Mouse (Mus musculus) hindbrain, embryonic 16.5 days (tissue): Measurements from ENCODE around the gene Zbtb20. TPM values are rescaled to one million over a fixed set of nuclear protein-coding genes. Genes with fewer than 3 reads are reported as not detected.

ENCODE experiments used
- ATAC-seq: fragments of 200-750 bp; cut with Nextera tagmentation; 2 replicates; pipeline ENCODE4 v1.8.0; 2017; ENCODE audit warnings: moderate TSS enrichment, moderate library complexity
- H3K27ac ChIP-seq: fragments of 300-500 bp; sonication (generic); 2 replicates; pipeline ENCODE4 v1.5.1; 2014; ENCODE audit warnings: low read depth, mild to moderate bottlenecking, control low read depth, low read length, moderate library complexity
- H3K27me3 ChIP-seq: fragments of 300-500 bp; sonication (generic); replicated peaks from 2 replicates; pipeline ENCODE4 v1.6.1; 2014; ENCODE audit warnings: low read length; ENCODE audit not compliant: control insufficient read depth, insufficient read depth
- H3K36me3 ChIP-seq: fragments of 300-500 bp; sonication (generic); 2 replicates; pipeline ENCODE4 v1.6.1; 2014; ENCODE audit warnings: mild to moderate bottlenecking, low read length, moderate library complexity, mixed read lengths; ENCODE audit not compliant: control insufficient read depth, insufficient read depth
- H3K4me1 ChIP-seq: fragments of 300-500 bp; sonication (generic); 2 replicates; pipeline ENCODE4 v1.6.1; 2014; ENCODE audit warnings: low read depth, low read length; ENCODE audit not compliant: control insufficient read depth, insufficient read depth
- H3K4me2 ChIP-seq: fragments of 300-500 bp; sonication (generic); 2 replicates; pipeline ENCODE4 v1.6.1; 2014; ENCODE audit warnings: mild to moderate bottlenecking, low read length, control low read depth, moderate library complexity
- H3K4me3 ChIP-seq: fragments of 300-500 bp; sonication (generic); 2 replicates; pipeline ENCODE4 v1.5.1; 2014; ENCODE audit warnings: mild to moderate bottlenecking, low read length, control low read depth, moderate library complexity
- H3K9ac ChIP-seq: fragments of 300-500 bp; sonication (generic); 2 replicates; pipeline ENCODE4 v1.6.1; 2014; ENCODE audit warnings: low read depth, mild to moderate bottlenecking, control low read depth, low read length, moderate library complexity
- H3K9me3 ChIP-seq: fragments of 300-500 bp; sonication (generic); 2 replicates; pipeline ENCODE4 v1.6.1; 2014; ENCODE audit warnings: mild to moderate bottlenecking, low read length, moderate library complexity; ENCODE audit not compliant: control insufficient read depth
- WGBS: fragments of 180-500 bp; shearing (Covaris S2); extraction: QIAGEN DNeasy Blood & Tissue Kit; methylation state at CpG from one replicate; pipeline ENCODE4 v1.1.7; 2014; 5-methylcytosine and 5-hydroxymethylcytosine counted together
- polyA plus RNA-seq: library from polyadenylated mRNA; unstranded; fragments of >200 nt; fragmentation: Nextera tagmentation; extraction: Ambion mirVana; gene quantifications from 2 replicates; pipeline ENCODE4 v1.2.1, GENCODE M21; 2015

Zbtb20 gene
- polyA plus RNA-seq, 1 experiment from 2014 or later = 46.6 TPM

- Histone ChIP-seq H3K27ac (no peak overlapping the region), H3K4me1 (no peaks in the 10 kb centered on the region), H3K4me2 (no peak overlapping the region), H3K9me3 (no peaks in the 10 kb centered on the region), H3K4me3 (no peak overlapping the region), H3K36me3 (no peaks in the 10 kb centered on the region), H3K9ac (no peak overlapping the region), H3K27me3 (no peaks in the 10 kb centered on the region)
- 47% methylated on average over 1 of the region's 1 CpGs for WGBS
- ATAC-seq = 0 out of 2 replicates have a peak, but pooled peaks have one; percentile 61
Observed at GRCm38 (mm10) chr16:43172912-43173311, 297.2 kb downstream of the Zbtb20 start.

GRCm38 (mm10) chr16:43174815-43175214, 299.1 kb downstream of the Zbtb20 start:
- no peak overlapping the region for H3K9ac ChIP-seq
- H3K4me1 ChIP-seq = no peaks in the 10 kb centered on the region
- H3K9me3 ChIP-seq = no peaks in the 10 kb centered on the region
- no peak overlapping the region for H3K4me2 ChIP-seq
- H3K27ac ChIP-seq = no peak overlapping the region
- no peaks in the 10 kb centered on the region for H3K27me3 ChIP-seq
- no peak for ATAC-seq
- no peaks in the 10 kb centered on the region for H3K36me3 ChIP-seq
- no peak overlapping the region for H3K4me3 ChIP-seq
- 96% methylated on average over 2 of the region's 2 CpGs for WGBS

- no peaks in the 10 kb centered on the region for H3K4me1 ChIP-seq
- no peaks in the 10 kb centered on the region for H3K27me3 ChIP-seq
- WGBS = 92% methylated on average over 1 of the region's 1 CpGs
- no peak overlapping the region for H3K9ac ChIP-seq
- ATAC-seq = no peak
- H3K27ac ChIP-seq = no peak overlapping the region
- no peak overlapping the region for H3K4me3 ChIP-seq
- no peaks in the 10 kb centered on the region for H3K36me3 ChIP-seq
- no peak overlapping the region for H3K4me2 ChIP-seq
- H3K9me3 ChIP-seq = no peaks in the 10 kb centered on the region
Observed at GRCm38 (mm10) chr16:43181038-43181437, 305.4 kb downstream of the Zbtb20 start.

GRCm38 (mm10) chr16:43190390-43190789, 314.7 kb downstream of the Zbtb20 start:
- no peak for ATAC-seq
- Histone ChIP-seq H3K9ac (no peak overlapping the region), H3K36me3 (no peaks in the 10 kb centered on the region), H3K27ac (no peak overlapping the region), H3K9me3 (no peaks in the 10 kb centered on the region), H3K4me2 (no peak overlapping the region), H3K27me3 (no peaks in the 10 kb centered on the region), H3K4me3 (no peak overlapping the region), H3K4me1 (no peaks in the 10 kb centered on the region; the same call in 1 of the 2 replicates)
- 91% methylated on average over 1 of the region's 1 CpGs for WGBS

- Histone ChIP-seq H3K36me3 (no peaks in the 10 kb centered on the region), H3K4me3 (no peak overlapping the region), H3K27me3 (no peaks in the 10 kb centered on the region), H3K27ac (no peak overlapping the region), H3K9me3 (no peaks in the 10 kb centered on the region), H3K4me1 (no peaks in the 10 kb centered on the region; the same call in 1 of the 2 replicates), H3K4me2 (no peak overlapping the region), H3K9ac (no peak overlapping the region)
- WGBS = 80% methylated on average over 9 of the region's 9 CpGs
- no peak for ATAC-seq
Observed at GRCm38 (mm10) chr16:43191060-43191850, 315.6 kb downstream of the Zbtb20 start.

GRCm38 (mm10) chr16:43193631-43194239, 318.1 kb downstream of the Zbtb20 start:
- Histone ChIP-seq H3K9ac (no peak overlapping the region), H3K4me2 (no peak overlapping the region), H3K36me3 (no peaks in the 10 kb centered on the region), H3K27me3 (no peaks in the 10 kb centered on the region), H3K9me3 (no peaks in the 10 kb centered on the region), H3K4me1 (no peaks in the 10 kb centered on the region; the same call in 1 of the 2 replicates), H3K4me3 (no peak overlapping the region), H3K27ac (no peak overlapping the region)
- no peak for ATAC-seq
- 71% methylated on average over 6 of the region's 6 CpGs for WGBS

- Histone ChIP-seq H3K9me3 (no peaks in the 10 kb centered on the region), H3K4me2 (no peak overlapping the region), H3K27ac (no peak overlapping the region), H3K27me3 (no peaks in the 10 kb centered on the region), H3K9ac (no peak overlapping the region), H3K4me3 (no peak overlapping the region), H3K36me3 (no peaks in the 10 kb centered on the region), H3K4me1 (no peaks in the 10 kb centered on the region)
- ATAC-seq = no peak
- WGBS = 79% methylated on average over 4 of the region's 4 CpGs
Observed at GRCm38 (mm10) chr16:43217336-43218006, 341.8 kb downstream of the Zbtb20 start.

GRCm38 (mm10) chr16:43219367-43219766, 343.7 kb downstream of the Zbtb20 start:
- ATAC-seq = no peak
- 89% methylated on average over 1 of the region's 1 CpGs for WGBS
- Histone ChIP-seq H3K9ac (no peak overlapping the region), H3K4me3 (no peak overlapping the region), H3K4me2 (no peak overlapping the region), H3K27me3 (no peaks in the 10 kb centered on the region), H3K36me3 (no peaks in the 10 kb centered on the region), H3K27ac (no peak overlapping the region), H3K9me3 (no peaks in the 10 kb centered on the region), H3K4me1 (no peaks in the 10 kb centered on the region)

- Histone ChIP-seq H3K9me3 (no peaks in the 10 kb centered on the region), H3K27me3 (no peaks in the 10 kb centered on the region), H3K27ac (no peak overlapping the region), H3K4me3 (no peak overlapping the region), H3K4me1 (no peaks in the 10 kb centered on the region), H3K36me3 (no peaks in the 10 kb centered on the region), H3K9ac (no peak overlapping the region), H3K4me2 (no peak overlapping the region)
- no peak for ATAC-seq
- WGBS = 72% methylated on average over 4 of the region's 4 CpGs
Observed at GRCm38 (mm10) chr16:43221313-43221712, 345.6 kb downstream of the Zbtb20 start.
